ENCODE assay signal across 8 mouse cellular contexts in the genomic region with DNA sequence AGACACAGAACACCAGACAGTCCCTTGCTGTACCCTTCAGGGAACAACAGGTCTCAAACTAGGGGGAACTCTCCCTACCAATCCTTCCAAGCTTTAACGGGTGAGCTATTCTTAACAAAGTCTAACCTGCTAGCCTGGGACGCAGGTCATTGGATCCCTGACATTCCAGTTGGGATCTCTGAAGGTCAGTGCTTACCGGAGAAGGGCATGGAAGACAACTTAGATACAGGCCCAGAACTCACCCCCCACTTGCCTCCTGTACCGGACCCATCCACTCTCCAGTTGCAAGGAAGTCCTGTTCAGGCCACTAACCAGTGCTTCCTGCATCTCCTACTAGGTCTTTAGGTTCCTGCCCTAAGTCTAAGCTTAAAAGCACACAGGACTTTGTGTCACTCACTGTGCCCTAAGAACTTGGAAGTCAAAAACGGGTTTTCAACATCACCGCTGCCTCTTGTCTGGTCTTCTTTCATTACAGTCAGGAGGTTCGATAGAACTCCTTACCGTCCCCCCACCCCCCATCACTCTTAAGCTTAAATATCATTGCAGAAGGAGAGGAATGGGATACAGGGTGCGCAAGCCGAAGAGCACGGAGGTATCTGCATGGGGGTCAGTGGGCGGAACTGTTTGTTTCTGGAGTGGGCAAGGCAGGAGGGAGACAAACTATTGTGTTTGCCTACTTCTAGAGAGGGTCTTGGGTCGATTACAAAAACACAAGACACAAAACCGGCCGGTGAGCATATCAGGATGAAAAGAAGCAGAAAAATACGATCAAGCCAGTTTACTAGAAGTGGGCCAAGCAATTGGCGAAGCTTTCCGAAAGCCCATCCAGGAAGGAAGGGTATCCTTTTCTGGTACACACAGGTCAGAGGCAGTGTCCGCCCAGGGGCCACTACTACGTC. TPM values are rescaled to one million over a fixed set of nuclear protein-coding genes. Genes with fewer than 3 reads are reported as not detected.
DNase-seq lines count a peak whose midpoint lies in the region; ATAC-seq and TF ChIP-seq lines count a peak whose summit lies in the region.

No protein-coding gene starts in this region.

- no peak for ATAC-seq in midbrain, embryonic 15.5 days (replicated peaks)

- TF ChIP-seq CTCF in kidney, adult 2 months (conservative IDR thresholded peaks at IDR 0.05; ENCODE audit: insufficient read depth, insufficient read length, low read depth, low read length) = no peak
- no peak for TF ChIP-seq CTCF in bone marrow, adult 2 months (IDR thresholded peaks at IDR 0.05; ENCODE audit: control insufficient read depth, insufficient read depth, low read length)

- no peak for TF ChIP-seq POLR2A in kidney, adult 2 months (IDR thresholded peaks at IDR 0.05; ENCODE audit: low read depth, low read length)
- no peak for TF ChIP-seq POLR2A in bone marrow, adult 2 months (IDR thresholded peaks at IDR 0.05; ENCODE audit: borderline replicate concordance, control insufficient read depth, low read depth, low read length)

- intact Hi-C loops in gastrocnemius, postnatal 14 days (cut with DNase I; ENCODE audit: low total_unique reads) = no loop called here

- DNase-seq in kidney, adult 2 months = peak; percentile 47
- DNase-seq in kidney, adult 11 months = no peak
- DNase-seq in induced T-regulatory cell, adult 2 months (ENCODE audit: low read depth) = peak; percentile 40
- no peak for DNase-seq in right cerebral cortex, adult 2 months (ENCODE audit: low spot score in 2 of 2)
- no peak for DNase-seq in gastrocnemius, postnatal 14 days
- DNase-seq in cerebellum, adult 11-12 months = no peak

- no peak overlapping the region for H3K9ac ChIP-seq in midbrain, embryonic 15.5 days

- no peaks in the 10 kb centered on the region for H3K9me3 ChIP-seq in midbrain, embryonic 15.5 days

- H3K4me3 ChIP-seq in kidney, adult 2 months (ENCODE audit: insufficient read depth, low read depth, low read length) = no peak overlapping the region
- H3K4me3 ChIP-seq in bone marrow, adult 2 months (replicated peaks; ENCODE audit: control insufficient read depth, low read depth, low read length) = no peak overlapping the region
- H3K4me3 ChIP-seq in midbrain, embryonic 15.5 days = no peak overlapping the region

- no peaks in the 10 kb centered on the region for H3K36me3 ChIP-seq in kidney, adult 2 months (ENCODE audit: control insufficient read depth, insufficient read depth, low read length)
- no peaks in the 10 kb centered on the region for H3K36me3 ChIP-seq in midbrain, embryonic 15.5 days (replicated peaks)

- peaks cover 4% of the 10 kb centered on the region; the same call in 1 of the 2 replicates for H3K4me1 ChIP-seq in kidney, adult 2 months (ENCODE audit: control insufficient read depth, insufficient read depth, low read length)
- H3K4me1 ChIP-seq in bone marrow, adult 2 months (ENCODE audit: control insufficient read depth, insufficient read depth, low read length) = peaks cover 15% of the 10 kb centered on the region
- peaks cover 34% of the 10 kb centered on the region for H3K4me1 ChIP-seq in midbrain, embryonic 15.5 days

- no peaks in the 10 kb centered on the region for H3K27me3 ChIP-seq in kidney, adult 2 months (replicated peaks; ENCODE audit: control insufficient read depth, insufficient read depth, low read length)
- H3K27me3 ChIP-seq in midbrain, embryonic 15.5 days (replicated peaks) = 0 out of 2 replicates have a peak, but pooled peaks cover 5% of the 10 kb centered on the region

- H3K27ac ChIP-seq in kidney, adult 2 months (ENCODE audit: insufficient read depth, low read depth, low read length) = peak overlapping the region; percentile 21; the same call in 1 of the 2 replicates
- H3K27ac ChIP-seq in bone marrow, adult 2 months (ENCODE audit: control insufficient read depth, insufficient read depth, low read depth, low read length, poor library complexity) = peak overlapping the region; percentile 99
- H3K27ac ChIP-seq in midbrain, embryonic 15.5 days = no peak overlapping the region

- peak overlapping the region; percentile 86; the same call in 1 of the 2 replicates for H3K4me2 ChIP-seq in midbrain, embryonic 15.5 days

- 72% methylated on average over 20 of the region's 20 CpGs for WGBS in kidney, adult 2 months
- WGBS in bone marrow, adult 2 months = 40% methylated on average over 20 of the region's 20 CpGs
- 43% methylated on average over 20 of the region's 20 CpGs for WGBS in midbrain, embryonic 15.5 days

RNA-seq across cellular contexts. Expression of a gene that starts 2.0 kb away (rescaled TPM):
- polyA plus RNA-seq in kidney, adult 2 months (2012; rRNA removed) = 37.4 and 38.9 TPM in 2 replicates
- 38.0 and 99.4 TPM in 2 replicates for polyA plus RNA-seq in bone marrow, adult 2 months (2011; ENCODE audit: insufficient read depth, insufficient read length, low replicate concordance, missing spikeins)
- 138 and 141 TPM in 2 replicates for polyA plus RNA-seq in midbrain, embryonic 15.5 days (2015; fragmentation: Nextera tagmentation; extraction: Ambion mirVana)
- total RNA-seq in gastrocnemius, postnatal 14 days (2021) = 10 to 100 TPM; 17.2 to 18.7 TPM

RNA-seq across cellular contexts. Expression of a gene that starts 11.2 kb away (rescaled TPM):
- polyA plus RNA-seq in kidney, adult 2 months (2012; rRNA removed) = 41.7 and 55.7 TPM in 2 replicates
- 17.7 and 22.0 TPM in 2 replicates for polyA plus RNA-seq in bone marrow, adult 2 months (2011; ENCODE audit: insufficient read depth, insufficient read length, low replicate concordance, missing spikeins)
- polyA plus RNA-seq in midbrain, embryonic 15.5 days (2015; fragmentation: Nextera tagmentation; extraction: Ambion mirVana) = 57.0 and 59.5 TPM in 2 replicates
- total RNA-seq in gastrocnemius, postnatal 14 days (2021) = 1 to 10 TPM; 2.6 to 4.4 TPM

RNA-seq across cellular contexts. Expression of a gene that starts 33.1 kb away (rescaled TPM):
- polyA plus RNA-seq in kidney, adult 2 months (2012; rRNA removed) = 0.02 and 0.03 TPM in 2 replicates
- not detected in 2 replicates for polyA plus RNA-seq in bone marrow, adult 2 months (2011; ENCODE audit: insufficient read depth, insufficient read length, low replicate concordance, missing spikeins)
- polyA plus RNA-seq in midbrain, embryonic 15.5 days (2015; fragmentation: Nextera tagmentation; extraction: Ambion mirVana) = 10.7 and 10.9 TPM in 2 replicates
- not detected for total RNA-seq in gastrocnemius, postnatal 14 days (2021)

Comparison
In these comparisons a context has a peak if more than half of its experiments do, and no peak if none do; other contexts are left out.
1. DNase-seq: peak in kidney, adult 2 months (single experiment) and induced T-regulatory cell, adult 2 months (single experiment); none in kidney, adult 11 months (single experiment), right cerebral cortex, adult 2 months (0 of 2), gastrocnemius, postnatal 14 days (single experiment) and cerebellum, adult 11-12 months (single experiment).
2. RNA of a gene that starts 33.1 kb away (polyA plus RNA-seq): 10.7 to 10.9 TPM in midbrain, embryonic 15.5 days; not detected in bone marrow, adult 2 months and 0.02 to 0.03 TPM in kidney, adult 2 months; every median in the first group is over 10 times any median in the second.